Mouse (Mus musculus) gonadal fat pad, adult 2 months (tissue): ENCODE results near the gene Olfr92. TPM values are rescaled to one million over a fixed set of nuclear protein-coding genes. Genes with fewer than 3 reads are reported as not detected.
"Not testable (repeated sequence)": the region's sequence is repeated elsewhere in the genome, so short reads cannot be mapped to it uniquely, and the experiment has no call there.

Source experiments
- DNase-seq: peaks from one replicate; pipeline ENCODE4 v3.0.0-alpha.2; 2012; ENCODE audit warnings: low read depth
- polyA plus RNA-seq: library from polyadenylated mRNA; depleted of rRNA; stranded (reverse); fragments of >200 nt; gene quantifications from 2 replicates; pipeline ENCODE4 v1.2.3, GENCODE M21; 2012; rRNA removed

Gene Olfr92
- not detected in 2 replicates for polyA plus RNA-seq

- no peak for DNase-seq
These were observed at the start of gene Olfr92 for GRCm38 (mm10) chr17:37119988-37120387. TSS of gene Olfr92 (minus strand) at chr17:37120088.

- no peak for DNase-seq
These were observed 41.5 kb upstream of the Olfr92 start, which contains the start of gene Olfr93 for GRCm38 (mm10) chr17:37161394-37161793. TSS of gene Olfr93 (minus strand) at chr17:37161494.

- not testable (repeated sequence) for DNase-seq
These were observed 11.5 kb upstream of the Olfr92 start for GRCm38 (mm10) chr17:37131366-37131765.

GRCm38 (mm10) chr17:37098178-37098577 is 21.7 kb downstream of the Olfr92 start, which contains the start of gene Olfr91:
TSS of gene Olfr91 (minus strand) at chr17:37098278.
- no peak for DNase-seq

- DNase-seq = no peak
These were observed 26.6 kb downstream of the Olfr92 start for GRCm38 (mm10) chr17:37093289-37093688.

- DNase-seq = no peak
These were observed 27.7 kb downstream of the Olfr92 start for GRCm38 (mm10) chr17:37092198-37092597.

- no peak for DNase-seq
These were observed 31.5 kb downstream of the Olfr92 start, which contains the start of gene Olfr90 for GRCm38 (mm10) chr17:37088399-37088798. TSS of gene Olfr90 (minus strand) at chr17:37088499.

GRCm38 (mm10) chr17:37085545-37085944 is 34.3 kb downstream of the Olfr92 start:
- no peak for DNase-seq

- no peak for DNase-seq
These were observed 35.3 kb downstream of the Olfr92 start for GRCm38 (mm10) chr17:37084632-37085031.

- peak; percentile 10 for DNase-seq
These were observed 36.6 kb downstream of the Olfr92 start for GRCm38 (mm10) chr17:37083327-37083726.

- DNase-seq = no peak
These were observed 38.2 kb downstream of the Olfr92 start for GRCm38 (mm10) chr17:37081659-37082058.

GRCm38 (mm10) chr17:37080119-37080518 is 39.8 kb downstream of the Olfr92 start:
- DNase-seq = no peak

GRCm38 (mm10) chr17:37078990-37079389 is 40.9 kb downstream of the Olfr92 start:
- DNase-seq = no peak

GRCm38 (mm10) chr17:37078193-37078592 is 41.7 kb downstream of the Olfr92 start:
- no peak for DNase-seq

- no peak for DNase-seq
These were observed 44.1 kb downstream of the Olfr92 start for GRCm38 (mm10) chr17:37075766-37076165.

- no peak for DNase-seq
These were observed 44.7 kb downstream of the Olfr92 start for GRCm38 (mm10) chr17:37075181-37075580.

- DNase-seq = no peak
These were observed 47.1 kb downstream of the Olfr92 start for GRCm38 (mm10) chr17:37072730-37073276.

GRCm38 (mm10) chr17:37072080-37072729 is 47.7 kb downstream of the Olfr92 start:
- no peak for DNase-seq

- DNase-seq = no peak
These were observed 49.8 kb downstream of the Olfr92 start for GRCm38 (mm10) chr17:37070121-37070520.

- no peak for DNase-seq
These were observed 52.0 kb downstream of the Olfr92 start for GRCm38 (mm10) chr17:37067861-37068260.

- DNase-seq = no peak
These were observed 53.9 kb downstream of the Olfr92 start for GRCm38 (mm10) chr17:37065993-37066392.

GRCm38 (mm10) chr17:37063686-37064495 is 56.0 kb downstream of the Olfr92 start:
- DNase-seq = no peak

- DNase-seq = no peak
These were observed 56.8 kb downstream of the Olfr92 start for GRCm38 (mm10) chr17:37063063-37063462.
